In genomic region chr10:24406953-24407352, GRCm38 (mm10) we compare ENCODE assay signal across 22 mouse cellular contexts.
"Had no signal": no experiment of that assay in that cellular context is flagged by ENCODE, and none has a peak within 500 bp of the region (broad histone marks: within the 10 kb centered on the region; RNA-seq: fewer than 3 reads in every experiment).

No protein-coding gene starts in this region.

- H3K9ac ChIP-seq: limb, embryonic 13.5 days; liver, embryonic 12.5 days; liver, embryonic 15.5 days; lung, embryonic 15.5 days; midbrain, embryonic 12.5 days; stomach, embryonic 15.5 days had no signal

- H3K36me3 ChIP-seq: limb, embryonic 10.5 days; limb, embryonic 13.5 days; liver, embryonic 12.5 days; liver, embryonic 15.5 days; lung, embryonic 15.5 days; midbrain, embryonic 12.5 days; stomach, embryonic 15.5 days had no signal

- H3K4me1 ChIP-seq: limb, embryonic 10.5 days; limb, embryonic 13.5 days; liver, embryonic 12.5 days; liver, embryonic 15.5 days; lung, embryonic 15.5 days; megakaryocyte, embryonic 14.5 days; stomach, embryonic 15.5 days had no signal

- H3K4me2 ChIP-seq: limb, embryonic 13.5 days; liver, embryonic 12.5 days; liver, embryonic 15.5 days; lung, embryonic 15.5 days; stomach, embryonic 15.5 days had no signal

- ATAC-seq: liver, embryonic 12.5 days had no signal

- H3K4me3 ChIP-seq: layer of hippocampus, adult 2 months; limb, embryonic 10.5 days; limb, embryonic 13.5 days; liver, embryonic 12.5 days; liver, embryonic 15.5 days; lung, embryonic 15.5 days; megakaryocyte, embryonic 14.5 days; midbrain, embryonic 12.5 days; stomach, embryonic 15.5 days had no signal

- DNase-seq: kidney, adult 18-20 months; kidney, adult 9 months; kidney, postnatal 14 days; kidney, postnatal 4 days; layer of hippocampus, adult 9-11 months; liver; lung, adult 18-20 months; lung, postnatal 10 days; lung, postnatal 36 days; right cerebral cortex, adult 18-20 months; right cerebral cortex, postnatal 14 days; spleen, adult 18-20 months; thymus, postnatal 25 days had no signal

- H3K27me3 ChIP-seq: limb, embryonic 13.5 days; liver, embryonic 12.5 days; liver, embryonic 15.5 days; lung, embryonic 15.5 days; megakaryocyte, embryonic 14.5 days; midbrain, embryonic 12.5 days; stomach, embryonic 15.5 days had no signal

- H3K27ac ChIP-seq: layer of hippocampus, adult 2 months; limb, embryonic 10.5 days; limb, embryonic 13.5 days; liver, embryonic 12.5 days; liver, embryonic 15.5 days; lung, embryonic 15.5 days; stomach, embryonic 15.5 days had no signal

- H3K9me3 ChIP-seq: limb, embryonic 10.5 days; limb, embryonic 13.5 days; liver, embryonic 12.5 days; liver, embryonic 15.5 days; lung, embryonic 15.5 days; megakaryocyte, embryonic 14.5 days; midbrain, embryonic 12.5 days; stomach, embryonic 15.5 days had no signal
